Mouse (Mus musculus) heart, embryonic 13.5 days (tissue): ENCODE measurements at regions not wholly inside any gene's neighbourhood (a gene's known extent, or its start where the extent isn't known, plus 50 kb on each side); places are given as distances from the start of the nearest gene placed in this dataset.

Source experiments
- ATAC-seq: fragments of 200-750 bp; cut with Nextera tagmentation; 2 replicates; pipeline ENCODE4 v1.8.0; 2017; ENCODE audit warnings: moderate TSS enrichment; ENCODE audit not compliant: insufficient number of reproducible peaks, low FRiP score, low TSS enrichment; ENCODE audit errors: extremely low read depth
- H3K27ac ChIP-seq: fragments of 300-500 bp; sonication (generic); replicated peaks from 2 replicates; pipeline ENCODE4 v1.5.1; 2015; ENCODE audit warnings: moderate library complexity, mild to moderate bottlenecking, inconsistent platforms
- H3K27me3 ChIP-seq: fragments of 300-500 bp; sonication (generic); replicated peaks from 2 replicates; pipeline ENCODE4 v1.6.1; 2015; ENCODE audit warnings: mild to moderate bottlenecking, inconsistent platforms
- H3K36me3 ChIP-seq: fragments of 300-500 bp; sonication (generic); 2 replicates; pipeline ENCODE4 v1.6.1; 2015; ENCODE audit warnings: mild to moderate bottlenecking, inconsistent platforms
- H3K4me1 ChIP-seq: fragments of 300-500 bp; sonication (generic); 2 replicates; pipeline ENCODE4 v1.6.1; 2015; ENCODE audit warnings: inconsistent platforms
- H3K4me2 ChIP-seq: fragments of 300-500 bp; sonication (generic); 2 replicates; pipeline ENCODE4 v1.6.1; 2015; ENCODE audit warnings: inconsistent platforms, mild to moderate bottlenecking, moderate library complexity
- H3K4me3 ChIP-seq: fragments of 300-500 bp; sonication (generic); 2 replicates; pipeline ENCODE4 v1.5.1; 2015; ENCODE audit warnings: moderate library complexity, mild to moderate bottlenecking, inconsistent platforms
- H3K9ac ChIP-seq: fragments of 300-500 bp; sonication (generic); 2 replicates; pipeline ENCODE4 v1.6.1; 2015; ENCODE audit warnings: inconsistent platforms, mild to moderate bottlenecking, moderate library complexity
- H3K9me3 ChIP-seq: fragments of 300-500 bp; sonication (generic); 2 replicates; pipeline ENCODE4 v1.6.1; 2016; ENCODE audit warnings: inconsistent platforms
- WGBS: fragments of 180-500 bp; shearing (Covaris S2); methylation state at CpG from one replicate; pipeline ENCODE4 v1.1.7; 2015; ENCODE audit warnings: mixed read lengths; 5-methylcytosine and 5-hydroxymethylcytosine counted together

GRCm38 (mm10) chr7:36829710-36830109, 131.8 kb downstream of the Tshz3 start:
- no peak for ATAC-seq
- no peak overlapping the region for H3K9ac ChIP-seq
- H3K9me3 ChIP-seq = 0 out of 2 replicates have a peak, but pooled peaks cover 2% of the 10 kb centered on the region
- H3K4me1 ChIP-seq = no peaks in the 10 kb centered on the region
- 85% methylated on average over 8 of the region's 8 CpGs for WGBS
- H3K36me3 ChIP-seq = no peaks in the 10 kb centered on the region
- H3K4me3 ChIP-seq = no peak overlapping the region
- H3K27me3 ChIP-seq = no peaks in the 10 kb centered on the region
- no peak overlapping the region for H3K27ac ChIP-seq
- no peak overlapping the region for H3K4me2 ChIP-seq

- no peak for ATAC-seq
- no peak overlapping the region for H3K4me2 ChIP-seq
Observed at GRCm38 (mm10) chr7:36830155-36830554, 132.2 kb downstream of the Tshz3 start.

GRCm38 (mm10) chr7:36848279-36848678, 150.4 kb downstream of the Tshz3 start:
- no peaks in the 10 kb centered on the region for H3K36me3 ChIP-seq
- 71% methylated on average over 2 of the region's 2 CpGs for WGBS
- H3K27me3 ChIP-seq = no peaks in the 10 kb centered on the region
- no peak overlapping the region for H3K4me2 ChIP-seq
- no peak overlapping the region for H3K9ac ChIP-seq
- H3K9me3 ChIP-seq = no peaks in the 10 kb centered on the region
- no peak for ATAC-seq
- H3K4me3 ChIP-seq = no peak overlapping the region
- H3K27ac ChIP-seq = no peak overlapping the region
- H3K4me1 ChIP-seq = no peaks in the 10 kb centered on the region

More at GRCm38 (mm10) chr7:36830155-36830554, 132.2 kb downstream of the Tshz3 start:
- Histone ChIP-seq H3K36me3 (no peaks in the 10 kb centered on the region), H3K27ac (no peak overlapping the region), H3K4me1 (no peaks in the 10 kb centered on the region), H3K4me3 (no peak overlapping the region), H3K9ac (no peak overlapping the region), H3K9me3 (0 out of 2 replicates have a peak, but pooled peaks cover 2% of the 10 kb centered on the region), H3K27me3 (no peaks in the 10 kb centered on the region)
- WGBS = 57% methylated on average over 2 of the region's 2 CpGs

- no peak overlapping the region for H3K4me3 ChIP-seq
- 58% methylated on average over 4 of the region's 4 CpGs for WGBS
- peaks cover 8% of the 10 kb centered on the region for H3K9me3 ChIP-seq
- no peak overlapping the region for H3K9ac ChIP-seq
- no peak for ATAC-seq
- H3K4me2 ChIP-seq = no peak overlapping the region
- H3K27me3 ChIP-seq = no peaks in the 10 kb centered on the region
- no peaks in the 10 kb centered on the region for H3K4me1 ChIP-seq
- no peak overlapping the region for H3K27ac ChIP-seq
- no peaks in the 10 kb centered on the region for H3K36me3 ChIP-seq
Observed at GRCm38 (mm10) chr7:36851275-36851889, 153.5 kb downstream of the Tshz3 start.

- Histone ChIP-seq H3K4me1 (no peaks in the 10 kb centered on the region), H3K4me2 (no peak overlapping the region), H3K27ac (no peak overlapping the region), H3K9me3 (peaks cover 8% of the 10 kb centered on the region), H3K4me3 (no peak overlapping the region), H3K36me3 (no peaks in the 10 kb centered on the region), H3K9ac (no peak overlapping the region), H3K27me3 (no peaks in the 10 kb centered on the region)
- ATAC-seq = no peak
Observed at GRCm38 (mm10) chr7:36854308-36854707, 156.4 kb downstream of the Tshz3 start.

GRCm38 (mm10) chr7:36859428-36859827, 161.5 kb downstream of the Tshz3 start:
- Histone ChIP-seq H3K27ac (no peak overlapping the region), H3K36me3 (no peaks in the 10 kb centered on the region), H3K4me1 (no peaks in the 10 kb centered on the region), H3K27me3 (no peaks in the 10 kb centered on the region), H3K9ac (no peak overlapping the region), H3K4me2 (no peak overlapping the region), H3K9me3 (peaks cover under 1% of the 10 kb centered on the region; the same call in 1 of the 2 replicates), H3K4me3 (no peak overlapping the region)
- 83% methylated on average over 7 of the region's 7 CpGs for WGBS
- ATAC-seq = no peak

GRCm38 (mm10) chr7:36862481-36862880, 164.6 kb downstream of the Tshz3 start:
- WGBS = 78% methylated on average over 7 of the region's 7 CpGs

GRCm38 (mm10) chr7:36863745-36864144, 165.8 kb downstream of the Tshz3 start:
- Histone ChIP-seq H3K9me3 (no peaks in the 10 kb centered on the region), H3K9ac (no peak overlapping the region), H3K4me2 (no peak overlapping the region), H3K36me3 (no peaks in the 10 kb centered on the region), H3K27me3 (no peaks in the 10 kb centered on the region), H3K27ac (no peak overlapping the region), H3K4me1 (no peaks in the 10 kb centered on the region), H3K4me3 (no peak overlapping the region)
- ATAC-seq = no peak
- WGBS = 73% methylated on average over 5 of the region's 5 CpGs

More at GRCm38 (mm10) chr7:36862481-36862880, 164.6 kb downstream of the Tshz3 start:
- no peak overlapping the region for H3K4me3 ChIP-seq
- no peaks in the 10 kb centered on the region for H3K9me3 ChIP-seq
- H3K4me2 ChIP-seq = no peak overlapping the region
- no peak overlapping the region for H3K9ac ChIP-seq
- no peaks in the 10 kb centered on the region for H3K27me3 ChIP-seq
- no peak overlapping the region for H3K27ac ChIP-seq
- no peaks in the 10 kb centered on the region for H3K36me3 ChIP-seq
- H3K4me1 ChIP-seq = no peaks in the 10 kb centered on the region
- no peak for ATAC-seq

GRCm38 (mm10) chr7:36864675-36865074, 166.8 kb downstream of the Tshz3 start:
- Histone ChIP-seq H3K4me1 (no peaks in the 10 kb centered on the region), H3K27me3 (no peaks in the 10 kb centered on the region), H3K9ac (no peak overlapping the region), H3K4me3 (no peak overlapping the region), H3K4me2 (no peak overlapping the region), H3K36me3 (no peaks in the 10 kb centered on the region), H3K27ac (no peak overlapping the region), H3K9me3 (no peaks in the 10 kb centered on the region)
- ATAC-seq = no peak
- 70% methylated on average over 4 of the region's 4 CpGs for WGBS

GRCm38 (mm10) chr7:36866602-36867001, 168.7 kb downstream of the Tshz3 start:
- Histone ChIP-seq H3K27ac (no peak overlapping the region), H3K9me3 (no peaks in the 10 kb centered on the region), H3K9ac (no peak overlapping the region), H3K4me1 (no peaks in the 10 kb centered on the region), H3K36me3 (no peaks in the 10 kb centered on the region), H3K27me3 (no peaks in the 10 kb centered on the region), H3K4me3 (no peak overlapping the region), H3K4me2 (no peak overlapping the region)
- 66% methylated on average over 12 of the region's 12 CpGs for WGBS
- no peak for ATAC-seq

GRCm38 (mm10) chr7:36874004-36874403, 176.1 kb downstream of the Tshz3 start:
- Histone ChIP-seq H3K4me3 (no peak overlapping the region), H3K4me2 (no peak overlapping the region), H3K27me3 (no peaks in the 10 kb centered on the region), H3K36me3 (no peaks in the 10 kb centered on the region), H3K9ac (no peak overlapping the region), H3K9me3 (no peaks in the 10 kb centered on the region), H3K4me1 (peaks cover 14% of the 10 kb centered on the region), H3K27ac (no peak overlapping the region)
- ATAC-seq = no peak
- WGBS = 78% methylated on average over 5 of the region's 5 CpGs

GRCm38 (mm10) chr7:36877686-36878085, 179.8 kb downstream of the Tshz3 start:
- Histone ChIP-seq H3K9me3 (no peaks in the 10 kb centered on the region), H3K36me3 (no peaks in the 10 kb centered on the region), H3K4me3 (no peak overlapping the region), H3K27ac (no peak overlapping the region), H3K4me1 (peaks cover 14% of the 10 kb centered on the region), H3K4me2 (no peak overlapping the region), H3K27me3 (no peaks in the 10 kb centered on the region), H3K9ac (no peak overlapping the region)
- ATAC-seq = no peak
- 11% methylated on average over 7 of the region's 7 CpGs for WGBS
